Mouse (Mus musculus): ENCODE data around the gene Lyst. TPM values are rescaled to one million over a fixed set of nuclear protein-coding genes. Genes with fewer than 3 reads are reported as not detected.
A peak's percentile ranks its signal among the peaks of the same experiment; 100 is the strongest.

The Lyst gene
- polyA plus RNA-seq, 1 experiment from 2014 or later, result 4.8 TPM

- 43% methylated on average over 8 of the region's 8 CpGs for WGBS
- peak overlapping the region; percentile 28 for H3K4me2 ChIP-seq
- H3K27me3 ChIP-seq, result no peaks in the 10 kb centered on the region
- H3K36me3 ChIP-seq, result no peaks in the 10 kb centered on the region
- no peak overlapping the region for H3K27ac ChIP-seq (replicated peaks)
- ATAC-seq (ENCODE audit: low read depth), result peak; percentile 59
- no peak overlapping the region for H3K9ac ChIP-seq
- no peaks in the 10 kb centered on the region for H3K9me3 ChIP-seq
- peaks cover 14% of the 10 kb centered on the region for H3K4me1 ChIP-seq (replicated peaks)
- H3K4me3 ChIP-seq, result no peak overlapping the region
Measured at GRCm38 (mm10) chr13:13576469-13577205, 13.6 kb upstream of the Lyst start.

GRCm38 (mm10) chr13:13581988-13582387 is 8.2 kb upstream of the Lyst start:
- no peak overlapping the region for H3K4me3 ChIP-seq
- no peak for ATAC-seq (ENCODE audit: low read depth)
- no peaks in the 10 kb centered on the region for H3K27me3 ChIP-seq
- no peak overlapping the region for H3K27ac ChIP-seq (replicated peaks)
- 82% methylated on average over 4 of the region's 4 CpGs for WGBS
- peaks cover 2% of the 10 kb centered on the region; the same call in 1 of the 2 replicates for H3K4me1 ChIP-seq (replicated peaks)
- H3K9me3 ChIP-seq, result no peaks in the 10 kb centered on the region
- no peaks in the 10 kb centered on the region for H3K36me3 ChIP-seq
- H3K4me2 ChIP-seq, result no peak overlapping the region
- no peak overlapping the region for H3K9ac ChIP-seq

- H3K36me3 ChIP-seq, result no peaks in the 10 kb centered on the region
- no peaks in the 10 kb centered on the region for H3K27me3 ChIP-seq
- no peak overlapping the region for H3K27ac ChIP-seq (replicated peaks)
- no peak overlapping the region for H3K4me3 ChIP-seq
- H3K9ac ChIP-seq, result no peak overlapping the region
- no peak overlapping the region for H3K4me2 ChIP-seq
- no peaks in the 10 kb centered on the region for H3K4me1 ChIP-seq (replicated peaks)
- ATAC-seq (ENCODE audit: low read depth), result no peak
- 71% methylated on average over 2 of the region's 2 CpGs for WGBS
- no peaks in the 10 kb centered on the region for H3K9me3 ChIP-seq
Measured at GRCm38 (mm10) chr13:13583473-13583872, 6.7 kb upstream of the Lyst start.

- Histone ChIP-seq H3K27me3 (no peaks in the 10 kb centered on the region), H3K9ac (no peak overlapping the region), H3K9me3 (no peaks in the 10 kb centered on the region), H3K4me3 (no peak overlapping the region), H3K27ac (replicated peaks) (no peak overlapping the region), H3K36me3 (no peaks in the 10 kb centered on the region), H3K4me1 (replicated peaks) (peaks cover 13% of the 10 kb centered on the region), H3K4me2 (no peak overlapping the region)
- WGBS, result 85% methylated on average over 1 of the region's 1 CpGs
- ATAC-seq (ENCODE audit: low read depth), result no peak
Measured at GRCm38 (mm10) chr13:13587653-13588184, 2.5 kb upstream of the Lyst start.

- no peaks in the 10 kb centered on the region for H3K36me3 ChIP-seq
- H3K27ac ChIP-seq (replicated peaks), result no peak overlapping the region
- no peak overlapping the region for H3K9ac ChIP-seq
- H3K4me1 ChIP-seq (replicated peaks), result peaks cover 13% of the 10 kb centered on the region
- no peak overlapping the region for H3K4me2 ChIP-seq
- H3K27me3 ChIP-seq, result no peaks in the 10 kb centered on the region
- WGBS, result 97% methylated on average over 1 of the region's 1 CpGs
- no peaks in the 10 kb centered on the region for H3K9me3 ChIP-seq
- ATAC-seq (ENCODE audit: low read depth), result no peak
- H3K4me3 ChIP-seq, result no peak overlapping the region
Measured at GRCm38 (mm10) chr13:13588518-13588917, 1.7 kb upstream of the Lyst start.

- WGBS, result 89% methylated on average over 2 of the region's 2 CpGs
- no peaks in the 10 kb centered on the region for H3K9me3 ChIP-seq
- no peak overlapping the region for H3K27ac ChIP-seq (replicated peaks)
- H3K4me1 ChIP-seq (replicated peaks), result peaks cover 13% of the 10 kb centered on the region
- no peak overlapping the region for H3K4me3 ChIP-seq
- no peak overlapping the region for H3K9ac ChIP-seq
- peak overlapping the region; percentile 53; the same call in 1 of the 2 replicates for H3K4me2 ChIP-seq
- ATAC-seq (ENCODE audit: low read depth), result no peak
- H3K36me3 ChIP-seq, result no peaks in the 10 kb centered on the region
- no peaks in the 10 kb centered on the region for H3K27me3 ChIP-seq
Measured at GRCm38 (mm10) chr13:13589032-13589431, 1.2 kb upstream of the Lyst start.

GRCm38 (mm10) chr13:13591892-13592291 is 1.7 kb downstream of the Lyst start:
- no peak for ATAC-seq (ENCODE audit: low read depth)
- 71% methylated on average over 4 of the region's 4 CpGs for WGBS
- H3K4me2 ChIP-seq, result 0 out of 2 replicates have a peak overlapping the region, but pooled peaks have one; percentile 9

GRCm38 (mm10) chr13:13596424-13597044 is 6.3 kb downstream of the Lyst start:
- Histone ChIP-seq H3K27me3 (no peaks in the 10 kb centered on the region), H3K9me3 (no peaks in the 10 kb centered on the region), H3K36me3 (no peaks in the 10 kb centered on the region), H3K4me1 (replicated peaks) (peaks cover 7% of the 10 kb centered on the region), H3K27ac (replicated peaks) (no peak overlapping the region), H3K4me3 (no peak overlapping the region), H3K9ac (no peak overlapping the region), H3K4me2 (no peak overlapping the region)
- WGBS, result 93% methylated on average over 7 of the region's 7 CpGs
- ATAC-seq (ENCODE audit: low read depth), result no peak

More at GRCm38 (mm10) chr13:13591892-13592291, 1.7 kb downstream of the Lyst start:
- H3K27me3 ChIP-seq, result no peaks in the 10 kb centered on the region
- H3K4me3 ChIP-seq, result no peak overlapping the region; the same call in 1 of the 2 replicates
- H3K27ac ChIP-seq (replicated peaks), result no peak overlapping the region
- H3K9ac ChIP-seq, result no peak overlapping the region
- H3K36me3 ChIP-seq, result no peaks in the 10 kb centered on the region
- peaks cover 13% of the 10 kb centered on the region for H3K4me1 ChIP-seq (replicated peaks)
- H3K9me3 ChIP-seq, result no peaks in the 10 kb centered on the region

- Histone ChIP-seq H3K9ac (no peak overlapping the region), H3K36me3 (no peaks in the 10 kb centered on the region), H3K4me3 (no peak overlapping the region), H3K27me3 (no peaks in the 10 kb centered on the region), H3K27ac (replicated peaks) (no peak overlapping the region), H3K9me3 (no peaks in the 10 kb centered on the region), H3K4me2 (no peak overlapping the region), H3K4me1 (replicated peaks) (no peaks in the 10 kb centered on the region)
- 89% methylated on average over 2 of the region's 2 CpGs for WGBS
- ATAC-seq (ENCODE audit: low read depth), result no peak
Measured at GRCm38 (mm10) chr13:13597896-13598295, 7.7 kb downstream of the Lyst start.

GRCm38 (mm10) chr13:13601407-13601806 is 11.2 kb downstream of the Lyst start:
- no peaks in the 10 kb centered on the region for H3K4me1 ChIP-seq (replicated peaks)
- WGBS, result 93% methylated on average over 2 of the region's 2 CpGs

GRCm38 (mm10) chr13:13606149-13606548 is 16.0 kb downstream of the Lyst start:
- H3K4me2 ChIP-seq, result no peak overlapping the region
- no peak overlapping the region for H3K4me3 ChIP-seq
- no peaks in the 10 kb centered on the region for H3K36me3 ChIP-seq
- H3K9me3 ChIP-seq, result no peaks in the 10 kb centered on the region
- H3K4me1 ChIP-seq (replicated peaks), result no peaks in the 10 kb centered on the region
- H3K27me3 ChIP-seq, result no peaks in the 10 kb centered on the region
- H3K9ac ChIP-seq, result no peak overlapping the region
- no peak for ATAC-seq (ENCODE audit: low read depth)
- H3K27ac ChIP-seq (replicated peaks), result no peak overlapping the region

More at GRCm38 (mm10) chr13:13601407-13601806, 11.2 kb downstream of the Lyst start:
- Histone ChIP-seq H3K27me3 (no peaks in the 10 kb centered on the region), H3K36me3 (no peaks in the 10 kb centered on the region), H3K4me2 (no peak overlapping the region), H3K4me3 (no peak overlapping the region), H3K9ac (no peak overlapping the region), H3K9me3 (no peaks in the 10 kb centered on the region), H3K27ac (replicated peaks) (no peak overlapping the region)
- no peak for ATAC-seq (ENCODE audit: low read depth)

GRCm38 (mm10) chr13:13608311-13608710 is 18.1 kb downstream of the Lyst start:
- Histone ChIP-seq H3K27ac (replicated peaks) (no peak overlapping the region), H3K9ac (no peak overlapping the region), H3K4me1 (replicated peaks) (no peaks in the 10 kb centered on the region), H3K36me3 (no peaks in the 10 kb centered on the region), H3K4me2 (no peak overlapping the region), H3K4me3 (no peak overlapping the region), H3K9me3 (no peaks in the 10 kb centered on the region), H3K27me3 (no peaks in the 10 kb centered on the region)
- ATAC-seq (ENCODE audit: low read depth), result no peak
- 67% methylated on average over 1 of the region's 1 CpGs for WGBS

Measured in neural tube, embryonic 13.5 days (tissue).